ENCODE assay signal across 11 mouse cellular contexts in genomic region chr1:166053285-166053955, GRCm38 (mm10). TPM values are rescaled to one million over a fixed set of nuclear protein-coding genes. Genes with fewer than 3 reads are reported as not detected.
DNase-seq lines count a peak whose midpoint lies in the region; ATAC-seq lines count a peak whose summit lies in the region.
"Had no signal": no experiment of that assay in that cellular context is flagged by ENCODE, and none has a peak within 500 bp of the region (broad histone marks: within the 10 kb centered on the region; RNA-seq: fewer than 3 reads in every experiment).

No protein-coding gene starts in this region.

- H3K4me2 ChIP-seq in heart, embryonic 15.5 days: no peak overlapping the region
- H3K4me2 ChIP-seq in midbrain, embryonic 12.5 days (replicated peaks): peak overlapping the region; percentile 21
- H3K4me2 ChIP-seq: liver, embryonic 15.5 days had no signal

- WGBS in heart, embryonic 15.5 days: 28% methylated on average over 10 of the region's 10 CpGs
- 38% methylated on average over 10 of the region's 10 CpGs for WGBS in midbrain, embryonic 12.5 days

- no peak for DNase-seq in heart, postnatal 25 days (ENCODE audit: low spot score)
- peak; percentile 18 for DNase-seq in ovary, adult 18-20 months (ENCODE audit: low spot score)
- no peak for DNase-seq in ovary, postnatal 14 days (ENCODE audit: low spot score)
- DNase-seq in thymus, postnatal 4 days: peak; percentile 59
- DNase-seq in MN1 (ENCODE audit: low spot score): no peak

- H3K9me3 ChIP-seq in heart, embryonic 15.5 days (replicated peaks): no peaks in the 10 kb centered on the region
- no peaks in the 10 kb centered on the region for H3K9me3 ChIP-seq in midbrain, embryonic 12.5 days
- H3K9me3 ChIP-seq: liver, embryonic 15.5 days had no signal

- peaks cover 14% of the 10 kb centered on the region for H3K4me1 ChIP-seq in heart, embryonic 15.5 days (replicated peaks)
- peaks cover 32% of the 10 kb centered on the region for H3K4me1 ChIP-seq in midbrain, embryonic 12.5 days

- 0 out of 2 replicates have a peak, but pooled peaks have one; percentile 24 for ATAC-seq in heart, embryonic 15.5 days (replicated peaks; ENCODE audit: insufficient number of reproducible peaks, insufficient read depth, low FRiP score, low read depth)
- ATAC-seq in midbrain, embryonic 12.5 days (ENCODE audit: low FRiP score, low read depth): no peak
- no peak for ATAC-seq in inflammation-experienced regulatory T-cells, adult 6 months
- ATAC-seq: Patski had no signal

- no peaks in the 10 kb centered on the region for H3K27me3 ChIP-seq in heart, embryonic 15.5 days
- H3K27me3 ChIP-seq in midbrain, embryonic 12.5 days: 0 out of 2 replicates have a peak, but pooled peaks cover 9% of the 10 kb centered on the region

- no peaks in the 10 kb centered on the region for H3K36me3 ChIP-seq in heart, embryonic 15.5 days
- no peaks in the 10 kb centered on the region for H3K36me3 ChIP-seq in midbrain, embryonic 12.5 days
- H3K36me3 ChIP-seq: liver, embryonic 15.5 days had no signal

- H3K4me3 ChIP-seq in heart, embryonic 15.5 days: no peak overlapping the region
- H3K4me3 ChIP-seq in midbrain, embryonic 12.5 days: no peak overlapping the region
- H3K4me3 ChIP-seq: liver, embryonic 15.5 days; myocyte had no signal

- no peak overlapping the region for H3K27ac ChIP-seq in heart, embryonic 15.5 days
- H3K27ac ChIP-seq in midbrain, embryonic 12.5 days (replicated peaks): no peak overlapping the region
- H3K27ac ChIP-seq: liver, embryonic 15.5 days had no signal

- H3K9ac ChIP-seq in heart, embryonic 15.5 days: no peak overlapping the region
- 0 out of 2 replicates have a peak overlapping the region, but pooled peaks have one; percentile 4 for H3K9ac ChIP-seq in midbrain, embryonic 12.5 days (replicated peaks)
- H3K9ac ChIP-seq: liver, embryonic 15.5 days had no signal

- intact Hi-C loops in heart, postnatal 25 days (cut with DNase I): no loop called here

RNA-seq across cellular contexts. Expression of gene Pou2f1, which starts 50.9 kb away (rescaled TPM):
- polyA plus RNA-seq in heart, embryonic 15.5 days (2015; fragmentation: Nextera tagmentation; extraction: Ambion mirVana): 8.4 and 11.4 TPM in 2 replicates
- 10 to 100 TPM; 11.8 to 13.0 TPM for total RNA-seq in heart, postnatal 25 days (2021)
- 23.9 and 27.6 TPM in 2 replicates for polyA plus RNA-seq in midbrain, embryonic 12.5 days (2016; fragmentation: Nextera tagmentation; extraction: Ambion mirVana)
- 10 to 100 TPM; 26.0 to 60.8 (median 47.6) TPM for polyA plus RNA-seq in inflammation-experienced regulatory T-cells, adult 6 months (2017; shearing (Covaris generic))

Comparison
In these comparisons a context has a peak if more than half of its experiments do, and no peak if none do; other contexts are left out.
1. DNase-seq: peak in ovary, adult 18-20 months (single experiment) and thymus, postnatal 4 days (single experiment); none in heart, postnatal 25 days (single experiment), ovary, postnatal 14 days (single experiment) and MN1 (single experiment).